ENCODE assay signal across 10 mouse cellular contexts in the genomic region with DNA sequence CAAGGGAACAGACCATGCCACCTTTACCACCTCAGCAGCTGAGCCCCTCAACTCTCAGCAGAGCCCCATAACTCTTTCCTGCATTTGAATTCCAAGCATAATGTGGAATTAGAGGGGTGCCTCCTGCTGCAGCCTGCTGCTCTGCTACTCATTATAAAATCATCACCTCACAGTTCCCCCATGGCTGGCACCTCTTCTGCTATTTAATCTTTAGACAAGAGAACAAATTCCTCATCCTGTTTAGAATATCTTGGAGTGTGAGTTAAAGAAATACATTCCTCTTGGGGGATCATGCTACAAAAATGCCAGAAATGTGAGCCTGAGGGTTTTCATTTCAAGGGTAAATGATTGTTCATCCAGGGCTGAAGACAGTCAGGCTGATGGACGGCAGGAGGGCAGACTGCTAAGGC.
DNase-seq lines count a peak whose midpoint lies in the region; ATAC-seq lines count a peak whose summit lies in the region.
"Had no signal": no experiment of that assay in that cellular context is flagged by ENCODE, and none has a peak within 500 bp of the region (broad histone marks: within the 10 kb centered on the region; RNA-seq: fewer than 3 reads in every experiment).

No protein-coding gene starts in this region.

- peak overlapping the region; percentile 13; the same call in 1 of the 2 replicates for H3K4me2 ChIP-seq in heart, embryonic 12.5 days
- H3K4me2 ChIP-seq in limb, embryonic 13.5 days (replicated peaks): no peak overlapping the region

- peaks cover 41% of the 10 kb centered on the region for H3K4me1 ChIP-seq in heart, embryonic 12.5 days (replicated peaks)
- H3K4me1 ChIP-seq in limb, embryonic 13.5 days: peaks cover 45% of the 10 kb centered on the region
- H3K4me1 ChIP-seq in limb, embryonic 10.5 days: peaks cover 31% of the 10 kb centered on the region
- peaks cover 19% of the 10 kb centered on the region for H3K4me1 ChIP-seq in embryonic facial prominence, embryonic 10.5 days

- DNase-seq in heart, adult 11 months: no peak
- DNase-seq in limb, embryonic 10.5 days (ENCODE audit: low spot score): no peak
- no peak for DNase-seq in embryonic facial prominence, embryonic 10.5 days (ENCODE audit: low spot score)
- DNase-seq in lung, postnatal 10 days: peak; percentile 50
- DNase-seq in ovary, adult 18-20 months (ENCODE audit: low spot score): no peak
- no peak for DNase-seq in cerebellum, postnatal 10 days
- DNase-seq: gastrocnemius, postnatal 36 days; liver had no signal

- H3K27ac ChIP-seq in heart, embryonic 12.5 days (ENCODE audit: poor library complexity, severe bottlenecking): peak overlapping the region; percentile 68
- no peak overlapping the region for H3K27ac ChIP-seq in limb, embryonic 13.5 days
- H3K27ac ChIP-seq in limb, embryonic 10.5 days: no peak overlapping the region
- H3K27ac ChIP-seq in embryonic facial prominence, embryonic 10.5 days (replicated peaks): 0 out of 2 replicates have a peak overlapping the region, but pooled peaks have one; percentile 41

- no peaks in the 10 kb centered on the region for H3K36me3 ChIP-seq in heart, embryonic 12.5 days
- H3K36me3 ChIP-seq in limb, embryonic 13.5 days: peaks cover 9% of the 10 kb centered on the region
- peaks cover 19% of the 10 kb centered on the region; the same call in 1 of the 2 replicates for H3K36me3 ChIP-seq in limb, embryonic 10.5 days
- peaks cover 48% of the 10 kb centered on the region for H3K36me3 ChIP-seq in embryonic facial prominence, embryonic 10.5 days (replicated peaks)

- no peaks in the 10 kb centered on the region for H3K27me3 ChIP-seq in heart, embryonic 12.5 days (replicated peaks)
- peaks cover 8% of the 10 kb centered on the region; the same call in 1 of the 2 replicates for H3K27me3 ChIP-seq in limb, embryonic 13.5 days
- H3K27me3 ChIP-seq in limb, embryonic 10.5 days (ENCODE audit: low read depth, poor library complexity, severe bottlenecking): peaks cover 15% of the 10 kb centered on the region; the same call in 1 of the 2 replicates
- H3K27me3 ChIP-seq in embryonic facial prominence, embryonic 10.5 days (replicated peaks; ENCODE audit: low read depth, poor library complexity, severe bottlenecking): no peaks in the 10 kb centered on the region

- no peak overlapping the region for H3K9ac ChIP-seq in heart, embryonic 12.5 days
- H3K9ac ChIP-seq in limb, embryonic 13.5 days: no peak overlapping the region

- H3K9me3 ChIP-seq in heart, embryonic 12.5 days (replicated peaks): no peaks in the 10 kb centered on the region
- no peaks in the 10 kb centered on the region for H3K9me3 ChIP-seq in limb, embryonic 13.5 days
- H3K9me3 ChIP-seq in limb, embryonic 10.5 days (replicated peaks): no peaks in the 10 kb centered on the region
- H3K9me3 ChIP-seq in embryonic facial prominence, embryonic 10.5 days: no peaks in the 10 kb centered on the region

- H3K4me3 ChIP-seq in heart, embryonic 12.5 days: no peak overlapping the region
- no peak overlapping the region for H3K4me3 ChIP-seq in limb, embryonic 13.5 days
- no peak overlapping the region for H3K4me3 ChIP-seq in limb, embryonic 10.5 days
- H3K4me3 ChIP-seq in embryonic facial prominence, embryonic 10.5 days: no peak overlapping the region

- WGBS in heart, embryonic 12.5 days: 6% methylated on average over 1 of the region's 1 CpGs
- WGBS in limb, embryonic 13.5 days: 20% methylated on average over 1 of the region's 1 CpGs
- WGBS in limb, embryonic 10.5 days: 29% methylated on average over 1 of the region's 1 CpGs
- WGBS in embryonic facial prominence, embryonic 10.5 days: 45% methylated on average over 1 of the region's 1 CpGs

- ATAC-seq in heart, embryonic 12.5 days (ENCODE audit: insufficient number of reproducible peaks, low FRiP score): no peak
- 0 out of 2 replicates have a peak, but pooled peaks have one; percentile 5 for ATAC-seq in limb, embryonic 13.5 days (ENCODE audit: low FRiP score, low read depth)

Comparison
In these comparisons a context has a peak if more than half of its experiments do, and no peak if none do; other contexts are left out.
1. H3K27ac ChIP-seq: peak in heart, embryonic 12.5 days (single experiment) and embryonic facial prominence, embryonic 10.5 days (single experiment); none in limb, embryonic 13.5 days (single experiment) and limb, embryonic 10.5 days (single experiment).